Mouse (Mus musculus) C2C12 (cell line): ENCODE data around the gene Ccdc141. TPM values are rescaled to one million over a fixed set of nuclear protein-coding genes. Genes with fewer than 3 reads are reported as not detected.

Experiments
- H3K27me3 ChIP-seq: one replicate; pipeline ENCODE4 v1.6.1; 2011; ENCODE audit not compliant: control insufficient read depth, insufficient read depth, insufficient read length
- H3K36me3 ChIP-seq: one replicate; pipeline ENCODE4 v1.6.1; 2011; ENCODE audit not compliant: control insufficient read depth, insufficient read depth
- H3K4me3 ChIP-seq: one replicate; pipeline ENCODE4 v1.5.1; 2011; ENCODE audit warnings: mild to moderate bottlenecking, control low read depth; ENCODE audit not compliant: poor library complexity, insufficient read depth, severe bottlenecking
- H3K79me2 ChIP-seq: one replicate; pipeline ENCODE4 v1.6.1; 2011; ENCODE audit not compliant: control insufficient read depth, insufficient read depth
- H3K79me3 ChIP-seq: one replicate; pipeline ENCODE4 v1.6.1; 2011; ENCODE audit warnings: low read depth, control low read depth
- H3ac ChIP-seq: one replicate; pipeline ENCODE3; 2011; ENCODE audit warnings: low read depth; ENCODE audit not compliant: control insufficient read depth, insufficient read length
- CEBPB ChIP-seq: IDR thresholded peaks from one replicate; pipeline ENCODE4 v1.6.1; 2011; ENCODE audit warnings: low read depth, mild to moderate bottlenecking, control low read depth, moderate library complexity
- CTCF ChIP-seq: IDR thresholded peaks from one replicate; pipeline ENCODE4 v1.5.1; 2011; ENCODE audit not compliant: control insufficient read depth, insufficient read depth, insufficient read length
- FOSL1 ChIP-seq: IDR thresholded peaks from one replicate; pipeline ENCODE4 v1.8.0; 2011; ENCODE audit warnings: mild to moderate bottlenecking, low read length; ENCODE audit not compliant: poor library complexity, insufficient read depth, severe bottlenecking
- MAX ChIP-seq: IDR thresholded peaks from one replicate; pipeline ENCODE4 v1.6.1; 2011; ENCODE audit warnings: mild to moderate bottlenecking, control low read depth
- MYOD1 ChIP-seq: IDR thresholded peaks from one replicate; pipeline ENCODE4 v1.6.1; 2011; ENCODE audit warnings: low read depth; ENCODE audit not compliant: control insufficient read depth, insufficient read length
- MYOG ChIP-seq: IDR thresholded peaks from one replicate; pipeline ENCODE4 v1.6.1; 2011; ENCODE audit not compliant: control insufficient read depth, insufficient read length; ENCODE audit errors: extremely low read depth
- USF1 ChIP-seq: IDR thresholded peaks from one replicate; pipeline ENCODE4 v1.6.1; 2011; ENCODE audit warnings: low read depth, mild to moderate bottlenecking, control low read depth, moderate library complexity
- polyA plus RNA-seq: library from polyadenylated mRNA; unstranded; fragments of >200 nt; fragmentation: generic; extraction: Trizol; gene quantifications from one replicate; pipeline ENCODE4 v1.2.1, GENCODE M21; 2012; ENCODE audit warnings: missing spikeins

Ccdc141 gene
- polyA plus RNA-seq, 1 experiment = 0.77 TPM

GRCm38 (mm10) chr2:77078746-77079145, 91.7 kb downstream of the Ccdc141 start:
- TF ChIP-seq FOSL1 (no peak), MAX (no peak), CTCF (no peak), MYOD1 (no peak), CEBPB (no peak), MYOG (no peak), USF1 (no peak)
- Histone ChIP-seq H3K4me3 (no peak overlapping the region), H3K27me3 (no peaks in the 10 kb centered on the region), H3K79me2 (no peaks in the 10 kb centered on the region), H3ac (no peak overlapping the region), H3K36me3 (no peaks in the 10 kb centered on the region), H3K79me3 (no peaks in the 10 kb centered on the region)

GRCm38 (mm10) chr2:77074373-77074772, 96.1 kb downstream of the Ccdc141 start:
- no peaks in the 10 kb centered on the region for H3K27me3 ChIP-seq
- TF ChIP-seq MYOG (no peak), MAX (no peak), CTCF (no peak), CEBPB (no peak), FOSL1 (no peak), MYOD1 (no peak), USF1 (no peak)
- no peaks in the 10 kb centered on the region for H3K36me3 ChIP-seq
- no peak overlapping the region for H3ac ChIP-seq
- H3K4me3 ChIP-seq = no peak overlapping the region
- no peaks in the 10 kb centered on the region for H3K79me2 ChIP-seq
- H3K79me3 ChIP-seq = no peaks in the 10 kb centered on the region

- Histone ChIP-seq H3K4me3 (no peak overlapping the region), H3ac (no peak overlapping the region), H3K79me3 (no peaks in the 10 kb centered on the region), H3K27me3 (no peaks in the 10 kb centered on the region), H3K36me3 (no peaks in the 10 kb centered on the region), H3K79me2 (no peaks in the 10 kb centered on the region)
- TF ChIP-seq MAX = no peak
- no peak for TF ChIP-seq FOSL1
- no peak for TF ChIP-seq CEBPB
- TF ChIP-seq MYOD1 = no peak
- TF ChIP-seq CTCF = no peak
- TF ChIP-seq USF1 = no peak
These were observed 96.5 kb downstream of the Ccdc141 start for GRCm38 (mm10) chr2:77073930-77074329.

- Histone ChIP-seq H3K4me3 (no peak overlapping the region), H3ac (no peak overlapping the region), H3K27me3 (no peaks in the 10 kb centered on the region), H3K79me2 (no peaks in the 10 kb centered on the region), H3K79me3 (no peaks in the 10 kb centered on the region), H3K36me3 (no peaks in the 10 kb centered on the region)
- TF ChIP-seq FOSL1 (no peak), CEBPB (no peak), MAX (no peak), MYOD1 (no peak), MYOG (no peak), USF1 (no peak), CTCF (no peak)
These were observed 105.1 kb downstream of the Ccdc141 start for GRCm38 (mm10) chr2:77065294-77065693.

GRCm38 (mm10) chr2:77061871-77062270, 108.6 kb downstream of the Ccdc141 start:
- no peak overlapping the region for H3ac ChIP-seq
- no peaks in the 10 kb centered on the region for H3K36me3 ChIP-seq
- TF ChIP-seq FOSL1 (no peak), MYOG (no peak), CTCF (no peak)
- no peaks in the 10 kb centered on the region for H3K79me2 ChIP-seq
- H3K79me3 ChIP-seq = no peaks in the 10 kb centered on the region
- no peak overlapping the region for H3K4me3 ChIP-seq
- no peaks in the 10 kb centered on the region for H3K27me3 ChIP-seq

GRCm38 (mm10) chr2:77059596-77059995, 110.8 kb downstream of the Ccdc141 start:
- H3ac ChIP-seq = no peak overlapping the region
- H3K79me3 ChIP-seq = no peaks in the 10 kb centered on the region
- no peaks in the 10 kb centered on the region for H3K36me3 ChIP-seq
- TF ChIP-seq MYOD1 (no peak), MYOG (no peak), MAX (no peak), CTCF (no peak), FOSL1 (no peak)
- H3K4me3 ChIP-seq = no peak overlapping the region
- H3K79me2 ChIP-seq = no peaks in the 10 kb centered on the region
- no peaks in the 10 kb centered on the region for H3K27me3 ChIP-seq
